Mouse (Mus musculus): ENCODE results near the gene Aebp1.
A peak's percentile ranks its signal among the peaks of the same experiment; 100 is the strongest.

Gene Aebp1

DNA sequence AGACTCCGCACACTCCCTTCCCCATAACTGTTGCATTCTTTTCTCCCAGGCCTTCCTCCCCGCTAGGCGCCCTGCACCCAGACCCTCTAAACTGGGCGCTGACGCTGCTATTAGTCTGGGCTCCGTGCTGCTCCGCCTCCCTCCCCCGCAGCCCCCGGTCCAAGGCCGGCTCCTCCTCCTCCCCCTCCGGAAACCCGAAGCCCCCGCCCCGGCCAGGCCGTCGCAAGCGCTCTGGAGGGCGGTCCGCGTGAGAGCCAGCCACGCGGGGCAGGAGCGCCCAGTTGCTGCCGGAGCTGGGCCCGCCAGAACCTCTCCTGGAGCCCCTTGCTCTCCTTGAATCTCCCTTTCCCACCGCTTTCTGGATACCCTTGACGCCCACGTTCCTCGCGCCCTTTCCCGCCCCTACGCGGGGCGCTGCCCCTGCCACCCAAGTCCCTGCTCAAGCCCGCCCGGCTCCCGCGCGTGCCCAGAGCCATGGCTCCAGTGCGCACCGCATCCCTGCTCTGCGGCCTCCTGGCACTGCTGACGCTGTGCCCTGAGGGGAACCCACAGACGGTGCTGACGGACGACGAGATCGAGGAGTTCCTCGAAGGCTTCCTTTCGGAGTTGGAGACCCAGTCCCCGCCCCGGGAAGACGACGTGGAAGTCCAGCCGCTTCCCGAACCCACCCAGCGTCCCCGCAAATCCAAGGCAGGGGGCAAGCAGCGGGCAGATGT, at the start of gene Aebp1:
Gene Aebp1, plus strand, starts transcription at position 270 of the 716 bp plus-strand sequence.
- no peak for DNase-seq

DNA sequence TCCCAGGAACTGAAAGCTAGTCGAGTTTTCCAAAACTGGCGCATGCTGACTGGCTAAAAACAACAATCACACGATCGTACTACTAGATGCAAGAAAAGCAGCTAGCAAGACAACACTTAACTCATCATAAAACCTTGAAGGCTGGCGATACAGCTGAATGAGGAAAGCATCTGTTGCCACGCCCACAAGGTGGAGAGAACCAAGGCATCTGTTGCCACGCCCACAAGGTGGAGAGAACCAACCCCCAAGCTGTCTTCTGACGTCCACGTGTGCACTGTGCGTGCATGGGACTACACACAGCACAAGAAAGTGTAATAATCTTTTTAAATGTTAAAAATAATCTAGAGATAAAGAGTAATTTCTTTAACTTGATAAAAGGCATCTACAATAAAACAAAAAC, 48.4 kb upstream of the Aebp1 start:
- DNase-seq = no peak

DNA sequence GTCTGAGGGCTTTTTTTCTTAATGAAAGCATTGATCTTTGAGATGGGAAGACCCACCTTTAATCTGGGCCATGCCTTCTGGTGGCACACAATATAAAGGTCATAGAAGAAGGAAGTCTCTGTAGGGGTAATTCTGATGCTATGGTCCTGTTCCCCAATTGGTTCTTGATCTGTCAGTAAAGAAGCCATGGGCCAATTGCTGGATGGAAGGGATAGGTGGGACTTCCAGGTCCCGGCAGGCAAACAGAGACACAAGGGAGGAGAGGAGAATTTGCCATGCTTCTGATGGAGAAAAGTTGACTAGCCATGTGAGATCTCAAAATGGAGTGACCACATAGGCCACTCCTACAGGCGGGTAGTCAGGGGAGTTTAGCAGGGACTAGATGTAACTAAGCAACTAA, 42.5 kb upstream of the Aebp1 start:
- DNase-seq = no peak

DNA sequence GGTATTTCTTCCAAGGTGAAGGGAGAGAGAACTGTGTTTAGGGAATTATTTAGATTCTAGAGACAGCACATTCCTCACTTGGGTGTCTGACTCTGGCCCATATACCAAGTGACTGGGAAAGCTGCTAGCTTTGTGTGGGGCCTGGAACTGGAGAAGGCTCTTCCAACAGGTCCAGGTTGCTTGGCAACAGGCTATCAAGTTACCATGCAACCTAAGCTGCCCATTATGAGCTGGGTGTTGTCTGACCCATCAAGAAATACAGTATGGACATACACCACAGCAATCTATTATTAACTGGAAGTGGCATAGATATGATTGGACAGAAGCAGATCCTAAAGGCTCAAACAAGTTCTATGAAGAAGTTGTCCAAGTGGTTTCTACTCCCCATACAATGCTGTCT, 36.3 kb upstream of the Aebp1 start:
- DNase-seq = no peak

DNA sequence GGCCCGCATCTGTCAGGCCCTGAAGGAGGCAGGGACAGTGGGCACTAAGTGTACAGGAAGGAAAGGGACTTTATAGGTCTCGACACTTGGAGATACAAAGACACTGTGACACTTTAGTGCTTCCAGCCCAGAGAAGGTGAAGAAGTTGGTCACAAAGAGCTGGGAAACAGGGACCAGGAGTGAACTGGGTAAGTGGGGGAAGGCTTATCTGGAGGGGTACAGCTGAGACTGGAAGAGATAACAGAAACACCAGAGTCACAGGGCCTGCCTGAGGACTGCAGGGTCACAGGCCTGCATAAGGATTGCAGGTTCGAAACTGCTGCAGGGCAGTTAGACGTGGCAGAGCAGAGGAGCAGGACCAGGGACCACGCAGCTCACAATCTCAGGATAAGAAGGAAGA, 33.8 kb upstream of the Aebp1 start:
- DNase-seq = no peak

DNA sequence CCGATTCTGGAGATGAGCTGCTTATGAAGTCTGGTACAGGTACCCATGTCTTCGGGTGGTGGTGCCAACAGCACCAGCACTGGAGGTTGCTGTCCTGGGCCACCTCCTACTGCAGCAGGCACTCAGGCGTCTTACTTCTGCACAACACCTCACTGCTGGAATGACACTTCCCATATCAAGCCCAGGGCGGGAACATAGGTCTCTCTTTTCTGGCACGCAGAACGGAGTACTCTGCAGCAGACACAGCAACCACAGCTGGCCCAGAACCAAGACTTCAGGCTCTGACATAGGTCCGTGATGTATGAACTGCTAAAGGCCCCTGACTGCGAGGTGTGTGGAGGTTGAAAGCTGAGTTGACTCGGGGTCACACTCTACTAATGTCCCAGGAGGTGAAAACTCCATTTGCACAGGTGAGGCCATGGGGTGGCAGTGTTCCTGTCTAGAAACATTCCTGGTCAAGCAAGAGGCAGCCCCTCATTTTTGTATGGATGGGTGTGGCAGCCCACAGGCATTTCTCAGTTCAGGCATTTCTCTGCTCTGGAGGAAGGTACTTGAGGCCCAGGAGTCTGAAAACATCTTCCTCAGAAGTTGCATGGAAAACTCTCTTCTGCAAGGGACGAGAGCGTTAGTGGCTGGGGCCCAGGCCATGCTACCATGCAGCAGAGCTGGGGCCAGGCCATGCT, 33.1 kb upstream of the Aebp1 start:
- DNase-seq = no peak

DNA sequence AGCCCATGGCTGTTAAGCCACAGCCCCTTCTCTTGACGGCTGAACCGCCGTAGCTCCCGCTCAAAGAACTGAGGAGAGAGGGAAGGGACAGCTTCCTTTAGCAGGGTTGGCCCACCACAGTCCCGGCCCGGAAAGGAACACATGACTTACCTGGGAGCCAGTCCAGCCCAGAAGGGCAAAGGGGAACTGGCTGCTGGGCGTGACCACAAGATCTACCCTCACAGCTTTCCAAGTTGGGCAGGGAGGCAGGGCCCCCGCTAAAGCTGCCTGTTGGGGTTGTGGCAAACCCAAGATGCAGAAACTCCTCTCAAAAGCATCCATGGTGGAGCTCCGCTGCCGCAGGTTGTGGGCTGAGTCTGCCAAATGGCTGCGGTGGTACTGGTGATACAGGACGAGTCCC, 32.4 kb upstream of the Aebp1 start:
- DNase-seq = no peak

DNA sequence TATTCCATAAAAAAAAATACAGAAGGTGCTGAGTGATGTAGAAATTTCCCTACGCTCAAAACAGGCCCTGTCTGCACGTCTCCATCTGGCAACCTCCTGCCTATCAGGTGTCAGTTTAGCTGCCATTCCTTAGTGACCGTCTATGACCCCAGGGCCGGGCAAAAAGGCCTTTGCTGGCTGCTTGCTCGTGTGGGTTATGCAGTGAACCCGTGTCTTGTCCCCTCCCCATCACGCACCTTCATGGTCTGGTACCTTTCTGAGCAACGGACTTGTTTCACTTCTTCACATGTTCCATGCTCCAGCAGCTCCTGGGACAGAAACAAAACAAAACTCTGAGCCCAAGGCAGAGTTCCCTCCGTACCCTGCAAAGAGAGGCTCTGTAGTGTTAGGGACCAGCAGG, 27.2 kb upstream of the Aebp1 start:
- DNase-seq = no peak

DNA sequence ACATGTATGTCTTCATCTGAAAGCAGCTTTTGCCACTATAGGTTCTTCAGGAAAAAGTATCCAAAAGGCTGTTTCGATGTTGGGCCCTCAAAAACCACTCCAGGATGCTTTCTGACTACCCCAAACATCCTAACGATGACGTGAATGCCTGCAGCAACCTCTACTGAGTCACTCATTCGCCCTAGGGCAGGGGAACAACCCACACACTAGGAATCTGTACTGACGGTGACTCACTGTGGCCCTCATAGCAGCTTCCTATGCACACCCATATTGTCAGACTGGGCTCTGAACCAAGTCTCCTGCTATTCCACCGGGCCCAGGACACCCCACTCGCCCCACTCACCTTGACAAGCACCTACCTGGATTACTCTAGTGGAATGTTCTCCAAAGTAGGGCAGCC, 26.7 kb upstream of the Aebp1 start:
- DNase-seq = no peak

DNA sequence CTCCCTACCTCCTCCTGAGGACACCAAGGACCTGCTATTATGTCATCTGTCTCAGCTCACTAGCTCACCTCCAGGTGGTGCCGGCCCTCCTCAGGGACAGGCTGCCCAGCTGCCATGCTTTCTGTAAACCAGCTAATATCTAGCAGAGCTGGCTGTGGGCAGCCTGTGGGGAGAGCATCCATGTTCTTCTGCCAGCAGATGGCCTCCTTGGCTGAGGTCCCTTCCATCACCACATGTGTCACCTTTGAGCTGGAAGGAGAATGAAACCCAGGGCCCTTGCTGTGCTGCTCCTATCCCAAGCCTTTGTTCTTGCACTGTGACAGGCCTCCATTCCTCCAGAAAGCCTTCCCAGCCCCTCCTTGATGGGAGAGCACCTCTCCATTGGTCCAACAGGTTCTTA, 25.6 kb upstream of the Aebp1 start:
- no peak for DNase-seq

DNA sequence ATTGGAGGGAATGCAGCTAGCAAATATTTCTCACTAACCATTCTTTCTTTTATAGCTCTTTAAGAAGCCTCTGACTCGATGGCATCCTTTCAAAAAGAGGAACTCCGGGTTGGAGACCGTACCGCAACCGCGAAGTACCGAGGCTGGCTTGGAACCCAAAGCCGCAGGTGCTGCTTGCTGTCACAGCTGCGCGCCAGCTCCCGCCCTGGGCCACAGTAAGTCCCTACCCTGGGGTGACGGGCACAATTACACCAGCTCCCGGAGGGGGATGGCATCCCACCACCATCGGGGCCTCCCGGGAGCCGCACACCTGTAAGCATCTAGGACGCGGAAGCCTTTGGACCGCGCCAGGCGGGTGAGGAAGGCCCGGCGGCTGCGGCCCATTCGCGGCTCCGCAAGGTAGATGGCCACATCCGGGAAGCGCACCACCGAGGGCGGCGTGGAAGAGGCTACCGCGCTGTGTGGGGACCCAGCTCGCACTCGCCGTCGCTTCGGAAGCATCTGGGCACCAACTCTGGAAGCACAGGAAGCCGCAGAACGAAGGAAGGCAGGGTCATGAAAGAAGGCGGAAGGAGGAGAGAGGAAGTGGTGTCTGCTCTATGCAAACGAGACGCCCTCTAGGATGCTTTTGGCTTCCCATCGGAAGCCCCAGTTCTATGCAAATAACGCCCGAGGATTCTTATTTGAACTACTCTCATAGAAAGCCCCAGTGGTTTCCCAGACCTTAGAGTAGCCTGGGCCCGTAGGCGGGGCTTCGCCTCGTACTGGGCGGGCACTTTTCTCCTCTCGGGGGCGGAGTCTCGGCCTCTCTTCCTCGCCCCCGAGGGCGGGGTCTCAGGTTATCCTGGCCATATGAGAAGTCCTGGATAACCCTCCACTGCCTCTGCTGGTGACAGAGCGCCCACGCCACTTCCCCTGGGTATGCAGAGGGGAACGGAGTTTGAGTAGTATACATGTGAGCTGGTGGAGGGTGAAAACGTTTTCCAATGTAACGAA, 24.2 kb upstream of the Aebp1 start, which contains the start of gene Polm:
Gene Polm, minus strand, starts transcription at position 766 of the 996 bp plus-strand sequence.
- DNase-seq = peak; percentile 76

DNA sequence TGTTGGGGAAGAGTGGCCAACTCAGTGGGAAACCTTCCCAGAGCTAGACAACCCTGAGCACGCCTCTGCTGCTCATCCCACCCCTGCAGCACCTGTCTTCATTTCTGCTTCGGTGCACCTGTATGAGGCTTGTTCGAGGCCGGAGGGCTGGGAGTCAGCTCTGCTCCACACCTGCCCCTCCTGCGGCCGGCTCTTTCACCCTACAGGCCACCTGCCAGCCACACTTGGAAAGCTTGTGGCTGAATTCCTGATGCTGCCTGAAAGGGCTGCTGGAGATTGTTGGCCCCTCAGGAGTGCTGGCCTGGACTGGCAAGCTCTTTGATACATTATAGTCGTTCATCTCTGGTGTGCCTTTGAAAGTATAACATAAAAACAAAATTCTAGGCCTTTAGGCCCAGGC, 21.4 kb upstream of the Aebp1 start:
- no peak for DNase-seq

DNA sequence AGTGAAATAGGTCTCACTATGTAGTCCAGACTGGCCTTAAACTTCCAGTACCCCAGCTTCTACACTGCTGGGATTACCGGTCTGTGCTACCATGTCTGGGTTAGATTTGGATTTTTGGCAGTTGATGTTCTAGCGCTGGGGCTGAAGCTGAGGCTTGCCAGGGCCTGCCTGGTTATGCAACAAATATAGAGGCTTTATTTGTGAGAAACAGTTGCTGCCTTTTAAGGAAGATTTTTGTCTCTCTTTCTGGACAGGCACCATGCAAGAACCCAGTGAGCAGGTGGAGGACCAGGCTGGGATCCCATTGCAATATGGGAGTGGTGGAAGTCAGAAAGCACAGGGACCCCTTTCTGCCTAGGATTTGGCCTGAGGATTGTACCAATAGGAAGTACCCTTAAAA, 20.0 kb upstream of the Aebp1 start:
- DNase-seq = no peak

DNA sequence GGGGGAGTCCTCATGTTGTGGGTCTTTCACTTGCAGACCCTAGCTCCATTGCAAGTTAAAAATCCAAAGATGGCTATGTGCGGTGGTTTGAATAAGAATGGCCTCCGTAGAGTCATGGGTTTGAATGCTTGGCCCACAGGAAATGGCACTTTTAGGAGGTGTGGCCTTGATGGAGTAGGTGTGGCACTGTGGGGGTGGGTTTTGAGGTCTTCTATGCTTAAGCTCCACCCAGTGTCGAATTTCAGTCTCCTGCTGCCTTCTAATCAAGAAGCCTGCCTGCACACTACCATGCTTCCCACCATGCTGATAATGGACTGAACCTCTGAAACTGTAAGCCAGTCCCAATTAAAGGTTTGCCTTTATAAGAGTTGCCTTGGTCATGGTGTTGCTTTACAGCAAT, 18.6 kb upstream of the Aebp1 start:
- no peak for DNase-seq

DNA sequence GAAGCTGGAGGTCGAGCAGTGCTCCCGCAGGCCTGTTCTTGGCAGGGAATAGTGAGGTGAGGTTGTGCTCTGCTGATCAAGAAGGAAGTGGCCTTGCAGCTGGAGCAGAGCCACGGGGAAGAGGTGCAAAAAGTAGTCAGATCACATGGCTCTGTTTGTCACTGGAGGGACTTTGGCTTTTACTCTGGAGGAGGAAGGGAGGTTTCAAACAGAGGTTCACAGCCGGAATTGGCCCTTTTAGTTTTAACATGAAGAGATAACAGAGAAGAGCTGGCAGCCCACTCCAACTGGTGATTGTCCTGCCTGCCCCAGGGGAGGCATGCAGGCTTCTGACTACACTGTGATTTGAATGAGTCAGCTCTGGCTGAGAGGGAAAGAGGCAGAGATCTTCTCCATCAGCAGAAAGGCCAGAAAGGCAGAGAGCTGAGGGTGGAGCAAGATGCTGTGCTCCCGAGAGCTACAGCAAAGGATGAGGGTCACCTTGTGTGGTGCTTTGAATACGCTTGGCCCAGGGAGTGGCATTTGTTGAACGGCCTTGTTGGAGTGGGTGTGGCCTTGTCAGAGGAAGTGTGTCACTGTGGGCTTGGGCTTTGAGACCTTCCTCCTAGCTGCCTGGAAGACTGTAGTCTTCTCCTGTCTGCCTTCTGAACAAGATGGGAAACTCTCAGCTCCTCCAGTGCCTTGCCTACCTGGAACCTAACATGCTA, 15.0 kb upstream of the Aebp1 start:
- no peak for DNase-seq

DNA sequence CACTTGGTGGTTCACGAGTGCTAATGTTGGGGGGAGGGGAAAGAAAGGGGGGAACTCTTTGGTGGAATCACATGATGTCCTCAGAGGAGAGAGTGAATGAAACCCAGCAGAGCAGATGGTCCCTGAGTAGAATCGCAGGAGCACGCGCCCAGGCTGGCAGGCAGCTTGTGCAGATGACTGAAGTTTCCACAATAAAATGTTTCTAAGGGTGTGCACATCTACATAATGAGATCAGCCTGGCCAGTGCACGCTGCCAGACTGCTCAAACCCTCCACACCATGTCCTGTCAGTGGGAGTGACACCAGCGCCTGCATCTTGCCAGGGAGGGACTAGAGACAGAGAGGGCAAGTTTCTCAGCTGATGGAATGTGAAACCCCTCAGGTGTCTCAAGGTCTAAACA, 13.0 kb upstream of the Aebp1 start:
- peak; percentile 55 for DNase-seq

DNA sequence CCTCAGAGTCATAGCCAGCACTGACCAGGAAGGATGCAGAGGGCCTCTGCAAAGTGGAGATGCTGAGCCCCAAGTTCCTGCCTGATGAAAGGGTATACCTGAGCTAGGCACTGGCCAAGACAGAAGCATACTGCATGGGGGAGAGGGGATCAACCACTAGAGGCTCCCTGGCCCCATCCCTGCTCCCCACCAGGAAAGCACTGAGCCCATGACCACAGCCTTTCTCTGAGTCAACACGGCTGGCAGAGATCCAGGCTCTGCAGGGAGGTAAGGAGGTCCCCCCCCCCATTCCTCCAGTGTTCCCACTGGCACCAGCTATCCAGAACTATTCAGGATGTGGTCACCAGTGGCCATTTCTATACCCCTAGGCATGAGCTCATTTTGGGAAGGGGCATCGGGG, 12.4 kb upstream of the Aebp1 start:
- peak; percentile 41 for DNase-seq

DNA sequence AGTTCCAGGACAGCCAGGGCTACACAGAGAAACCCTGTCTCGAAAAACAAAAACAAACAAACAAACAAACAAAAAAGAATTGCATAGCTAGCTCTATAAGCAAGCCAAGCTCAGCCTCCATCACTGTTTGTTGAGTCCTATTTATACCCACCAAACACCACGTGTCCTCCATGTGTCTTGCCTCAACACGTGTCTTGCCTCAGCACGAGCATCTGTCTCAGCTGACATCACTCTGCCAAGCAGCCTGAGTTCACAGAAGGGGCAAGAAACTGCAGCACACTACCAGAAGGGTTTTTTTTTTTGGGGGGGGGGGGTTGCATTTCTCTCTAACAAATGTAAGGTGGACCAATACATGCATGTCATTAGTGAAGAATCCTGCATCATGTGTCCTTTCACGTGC, 11.3 kb upstream of the Aebp1 start:
- no peak for DNase-seq

DNA sequence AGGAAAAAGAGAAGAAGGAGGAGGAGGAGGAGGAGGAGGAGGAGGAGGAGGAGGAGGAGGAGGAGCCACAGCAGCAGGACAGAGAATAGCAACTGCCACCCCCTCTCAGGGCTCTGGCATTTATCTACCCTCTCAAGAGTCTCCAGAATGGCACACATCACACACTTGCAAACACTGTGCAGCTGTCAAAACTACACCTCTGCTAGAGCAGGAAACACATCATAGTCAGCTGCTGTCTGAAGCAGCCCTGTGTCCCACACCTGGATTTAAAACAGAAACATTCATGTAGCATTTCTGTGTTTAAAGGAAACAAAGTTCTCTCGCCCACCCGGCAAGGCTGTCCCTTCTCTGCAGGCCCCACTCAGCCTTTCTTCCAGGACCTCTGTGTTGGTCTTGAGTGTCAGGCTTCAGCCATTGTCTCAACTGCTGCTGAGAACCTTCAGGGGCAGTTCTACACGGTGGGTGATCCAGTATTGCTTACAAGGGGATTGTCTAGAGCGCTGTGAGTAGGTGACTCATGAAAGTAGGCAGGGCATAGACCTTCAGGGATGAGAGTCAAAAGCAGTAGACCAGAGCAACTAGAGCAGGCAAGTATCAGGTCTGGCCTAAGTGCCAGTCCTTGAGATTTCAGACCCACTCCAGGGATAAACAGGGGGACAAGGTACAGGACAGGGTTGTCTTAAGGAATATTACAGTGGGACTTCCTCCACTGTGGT, 10.6 kb upstream of the Aebp1 start:
- DNase-seq = no peak

DNA sequence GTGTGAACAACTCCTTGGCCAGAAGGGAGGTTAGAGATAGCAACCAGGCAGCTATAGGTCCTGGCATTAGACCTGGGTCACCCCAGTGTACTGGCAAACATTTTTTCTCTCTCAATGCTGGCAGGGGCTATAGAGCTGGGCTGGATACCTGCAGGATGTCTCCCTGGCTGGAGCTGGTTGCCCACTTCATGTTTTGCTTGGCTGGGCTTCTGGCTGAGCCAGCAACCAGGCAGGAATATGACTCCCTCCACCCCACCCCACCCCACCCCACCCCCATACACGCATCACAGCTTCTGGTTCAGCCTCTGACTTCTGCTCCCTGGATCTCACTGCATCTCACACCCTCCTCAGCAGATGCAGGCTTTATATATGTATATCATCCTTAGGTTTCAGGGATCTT, 9.4 kb upstream of the Aebp1 start:
- DNase-seq = no peak

DNA sequence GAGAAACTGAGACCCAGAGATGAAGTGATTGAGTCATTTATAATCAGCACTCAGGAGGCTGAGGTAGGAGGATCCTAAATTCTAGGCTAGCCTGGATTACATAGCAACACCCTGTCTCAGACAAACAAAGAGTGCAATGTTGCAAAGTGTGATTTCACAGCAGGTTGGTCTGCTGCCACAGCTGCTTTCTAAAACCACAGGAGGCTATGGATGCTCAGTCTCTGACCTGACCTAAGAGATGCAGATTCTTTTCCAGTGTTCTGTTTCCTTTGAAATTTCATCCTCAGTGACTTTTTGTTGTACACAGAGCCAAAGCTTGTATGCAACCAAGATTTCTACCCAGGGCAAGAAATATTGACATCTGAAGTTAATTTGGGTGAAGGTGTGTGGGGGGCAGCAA, 6.3 kb upstream of the Aebp1 start:
- no peak for DNase-seq

DNA sequence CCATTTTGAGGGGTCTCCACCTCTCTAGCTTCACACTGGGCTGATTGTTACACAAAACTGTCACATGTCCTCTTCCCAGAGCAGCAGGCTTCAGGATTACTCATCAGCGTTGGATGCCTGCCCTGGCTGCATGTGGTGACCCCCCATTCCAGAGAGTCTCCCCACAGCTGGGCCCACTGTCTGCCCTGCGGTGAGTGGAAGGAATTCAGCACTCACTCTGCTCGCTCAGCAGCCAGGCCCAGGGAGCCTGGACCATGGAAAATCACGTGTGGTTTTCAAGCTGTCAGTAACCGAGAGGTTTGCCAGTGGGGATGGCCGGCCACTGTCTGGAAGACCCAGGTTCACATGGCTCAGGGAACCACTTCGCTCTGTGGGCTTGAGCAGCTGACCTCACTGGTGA, 5.8 kb upstream of the Aebp1 start:
- DNase-seq = peak; percentile 42
